Mouse (Mus musculus) liver, postnatal 0 days (tissue): ENCODE measurements around the gene Upp1.

ENCODE experiments used
- CTCF ChIP-seq: sonication (generic); IDR thresholded peaks from 2 replicates; pipeline ENCODE4 v1.5.1; 2016; ENCODE audit warnings: antibody characterized with exemption, low read depth
- EP300 ChIP-seq: IDR thresholded peaks from 2 replicates; pipeline ENCODE4 v1.6.1; 2016; ENCODE audit warnings: antibody characterized with exemption, low read depth, mild to moderate bottlenecking

DNA sequence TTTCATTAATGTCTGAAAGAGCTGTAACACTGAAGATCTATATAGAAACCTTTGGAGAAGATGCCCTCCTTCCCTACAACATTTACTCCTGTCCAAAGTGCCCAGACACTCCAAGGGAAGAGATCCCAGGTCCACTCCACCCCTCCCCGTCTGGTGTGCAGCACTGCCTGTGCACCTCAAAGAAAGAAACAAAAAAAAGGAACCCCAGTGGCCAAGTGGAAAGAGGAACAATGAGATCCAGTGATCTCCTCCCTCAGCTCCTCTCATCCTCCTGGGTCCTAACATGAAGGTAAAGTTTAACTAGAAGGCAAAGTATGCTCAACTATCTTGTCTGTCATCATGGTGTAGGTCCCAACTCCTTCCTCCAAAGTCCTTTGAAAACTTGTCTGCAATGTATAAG lies 28.8 kb downstream of the Upp1 start:
- TF ChIP-seq CTCF: no peak
- no peak for TF ChIP-seq EP300
